Mouse (Mus musculus) CH12.LX (cell line): ENCODE measurements around the gene Rnf26.

ENCODE experiments used
- CHD2 ChIP-seq: IDR thresholded peaks from 2 replicates; pipeline ENCODE4 v1.6.1; 2011; ENCODE audit warnings: low read length, improper control_type of control experiment
- CTCF ChIP-seq, 2 experiments: IDR thresholded peaks in 1 of 2; conservative IDR thresholded peaks in 1 of 2; 2 replicates each; pipeline ENCODE4 v1.5.1; 2011 to 2012; ENCODE audit warnings: low read depth in 2 of 2, low read length in 2 of 2, improper control_type of control experiment in 1 of 2, inconsistent platforms in 1 of 2, mild to moderate bottlenecking in 1 of 2, moderate library complexity in 1 of 2
- EP300 ChIP-seq: IDR thresholded peaks from 2 replicates; pipeline ENCODE4 v1.6.1; 2011; ENCODE audit warnings: low read length, improper control_type of control experiment
- GABPA ChIP-seq: IDR thresholded peaks from 2 replicates; pipeline ENCODE4 v1.6.1; 2012; ENCODE audit warnings: low read depth, low read length, improper control_type of control experiment, inconsistent platforms; ENCODE audit not compliant: insufficient replicate concordance
- HCFC1 ChIP-seq: IDR thresholded peaks from 2 replicates; pipeline ENCODE4 v1.6.1; 2012; ENCODE audit warnings: low read depth, mild to moderate bottlenecking, inconsistent platforms, low read length, improper control_type of control experiment
- MAFK ChIP-seq: IDR thresholded peaks from 2 replicates; pipeline ENCODE4 v1.6.1; 2011; ENCODE audit warnings: low read length, improper control_type of control experiment; ENCODE audit not compliant: insufficient replicate concordance
- MAX ChIP-seq: IDR thresholded peaks from 2 replicates; pipeline ENCODE4 v1.6.1; 2011; ENCODE audit warnings: low read length, improper control_type of control experiment
- NRF1 ChIP-seq: IDR thresholded peaks from 2 replicates; pipeline ENCODE4 v1.6.1; 2014; ENCODE audit warnings: low read depth, mild to moderate bottlenecking, inconsistent platforms, low read length, improper control_type of control experiment, moderate library complexity
- PAX5 ChIP-seq: IDR thresholded peaks from 2 replicates; pipeline ENCODE4 v1.6.1; 2012; ENCODE audit warnings: low read length, inconsistent platforms, mixed read lengths
- POLR2A ChIP-seq: IDR thresholded peaks from 2 replicates; pipeline ENCODE4 v1.6.1; 2011; ENCODE audit warnings: low read depth, mild to moderate bottlenecking, improper control_type of control experiment, low read length
- USF1 ChIP-seq: IDR thresholded peaks from 2 replicates; pipeline ENCODE4 v1.6.1; 2014; ENCODE audit warnings: low read depth, mild to moderate bottlenecking, inconsistent platforms, low read length, improper control_type of control experiment
- ZKSCAN1 ChIP-seq: IDR thresholded peaks from 2 replicates; pipeline ENCODE4 v1.6.1; 2012; ENCODE audit warnings: low read depth, inconsistent platforms, low read length, improper control_type of control experiment, borderline replicate concordance

DNA sequence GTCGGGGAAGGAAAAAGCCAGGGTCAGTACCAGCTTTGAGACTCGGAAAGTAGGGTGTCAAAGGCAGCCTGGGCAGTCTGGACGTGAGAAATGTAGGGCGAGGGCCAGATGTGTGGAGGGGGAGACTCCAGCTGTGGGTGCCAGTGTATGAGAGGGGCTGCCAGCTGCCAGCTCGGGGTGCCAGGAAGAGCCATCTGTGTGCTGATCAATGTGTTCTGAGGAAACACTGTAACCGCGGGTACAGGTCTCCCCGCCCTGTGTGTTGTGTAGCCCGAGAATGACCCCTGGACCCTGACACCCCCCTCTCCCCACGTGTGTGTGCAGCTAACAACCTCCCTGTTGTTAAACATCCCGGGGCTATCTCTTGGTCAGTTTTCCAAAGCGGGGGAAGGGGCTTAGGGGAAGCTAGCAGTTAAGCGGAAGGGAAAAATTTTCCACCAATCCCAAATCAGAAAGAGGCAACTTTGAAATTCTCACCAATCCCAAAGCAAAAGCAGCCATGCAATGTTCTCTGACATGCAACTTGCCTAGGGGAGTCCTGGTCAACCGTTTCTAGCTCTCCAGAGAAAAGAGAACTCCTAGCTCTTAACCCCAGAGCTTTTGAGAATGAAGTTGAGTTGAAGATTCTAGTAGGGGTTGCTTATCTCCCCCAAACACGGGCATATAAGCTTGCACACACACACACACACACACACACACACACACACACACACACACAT, 45.9 kb downstream of the Rnf26 start:
- no peak for TF ChIP-seq EP300
- TF ChIP-seq CTCF (conservative IDR thresholded peaks at IDR 0.05 in 1 of 2, IDR thresholded peaks at IDR 0.05 in 1 of 2; ENCODE audit: low read depth in 2 of 2, low read length in 2 of 2): no peak
- no peak for TF ChIP-seq MAX
- no peak for TF ChIP-seq POLR2A
- TF ChIP-seq NRF1: no peak
- TF ChIP-seq GABPA: no peak
- TF ChIP-seq CHD2: no peak
- TF ChIP-seq MAFK: no peak
- TF ChIP-seq PAX5: no peak
- no peak for TF ChIP-seq HCFC1
- no peak for TF ChIP-seq ZKSCAN1
- no peak for TF ChIP-seq USF1
